ENCODE assay signal across 9 mouse cellular contexts in the genomic region with DNA sequence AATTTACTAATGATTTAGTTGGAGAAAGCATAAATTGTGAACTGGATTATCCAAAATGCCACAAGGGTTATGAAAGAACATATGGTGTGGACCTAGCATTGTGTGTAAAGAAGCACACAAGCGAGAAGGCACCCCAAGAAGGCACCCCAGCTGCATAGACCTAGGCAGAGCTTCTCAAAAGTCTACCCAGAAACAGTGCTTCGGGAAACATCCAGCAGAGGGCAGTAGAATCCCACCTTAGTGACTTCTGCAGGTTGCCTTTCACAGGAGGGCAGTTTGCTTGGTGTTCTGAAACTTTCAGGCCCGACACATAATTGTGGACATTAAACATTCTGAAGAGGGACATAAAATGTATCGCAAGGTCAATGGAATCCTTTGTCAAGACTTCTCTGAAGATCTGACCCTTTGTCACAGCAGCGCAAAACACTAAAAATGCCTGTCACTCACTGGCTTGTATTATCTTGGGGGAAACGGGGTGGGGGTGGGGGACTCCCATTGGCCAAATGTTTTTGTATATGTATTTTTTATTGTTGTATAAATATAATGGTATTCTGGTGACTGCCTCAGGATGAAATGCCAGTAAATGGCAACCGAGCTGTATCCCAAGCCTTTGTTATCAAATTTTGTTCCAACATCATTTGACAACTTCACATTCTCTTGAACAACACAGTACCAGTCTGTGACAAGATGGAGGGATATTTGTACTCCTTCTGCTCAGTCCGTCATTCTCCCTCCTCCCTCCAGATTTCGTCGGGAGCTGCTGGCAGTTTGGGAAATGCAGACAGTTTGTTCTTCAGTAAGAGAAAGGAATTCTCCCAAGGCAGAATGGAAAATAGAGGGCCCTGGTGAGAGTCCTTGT.
A peak's percentile ranks its signal among the peaks of the same experiment; 100 is the strongest.
DNase-seq lines count a peak whose midpoint lies in the region; ATAC-seq and TF ChIP-seq lines count a peak whose summit lies in the region.
"Had no signal": no experiment of that assay in that cellular context is flagged by ENCODE, and none has a peak within 500 bp of the region (broad histone marks: within the 10 kb centered on the region; RNA-seq: fewer than 3 reads in every experiment).

No protein-coding gene starts in this region.

- no peak overlapping the region for H3K4me3 ChIP-seq in ES-E14 (ENCODE audit: insufficient read depth in 1 of 2, low read depth in 1 of 2, low read length in 2 of 2, poor library complexity in 1 of 2, severe bottlenecking in 1 of 2)
- H3K4me3 ChIP-seq in lung, embryonic 14.5 days (ENCODE audit: low read depth, low read length): no peak overlapping the region
- H3K4me3 ChIP-seq: heart, embryonic 15.5 days had no signal

- no peak overlapping the region for H3K4me2 ChIP-seq in lung, embryonic 14.5 days
- H3K4me2 ChIP-seq: heart, embryonic 15.5 days had no signal

- no peak overlapping the region for H3K9ac ChIP-seq in ES-E14 (ENCODE audit: insufficient read depth, low read depth, low read length, poor library complexity, severe bottlenecking)
- H3K9ac ChIP-seq in lung, embryonic 14.5 days: no peak overlapping the region
- H3K9ac ChIP-seq: heart, embryonic 15.5 days had no signal

- ATAC-seq in lung, embryonic 14.5 days (ENCODE audit: insufficient read depth): peak; percentile 75

- peak; percentile 90 for TF ChIP-seq CTCF in lung, embryonic 14.5 days (IDR thresholded peaks at IDR 0.05; ENCODE audit: low read depth)

- DNase-seq in ES-E14 (ENCODE audit: low read depth, low spot score): peak; percentile 71
- peak; percentile 52 for DNase-seq in adrenal gland, postnatal 25 days
- peak; percentile 79 for DNase-seq in embryo, embryonic 9.5 days (ENCODE audit: extremely low spot score)
- DNase-seq in heart, postnatal 4 days: peak; percentile 83
- DNase-seq in layer of hippocampus, adult 18-20 months (ENCODE audit: low spot score in 2 of 2): peak; percentile 71 to 90
- peak; percentile 92 for DNase-seq in lung, embryonic 14.5 days
- DNase-seq in right cerebral cortex, adult 18-20 months: peak; percentile 78
- no peak for DNase-seq in spleen, postnatal 14 days (ENCODE audit: low spot score in 2 of 2)

- in situ Hi-C loops in ES-E14 (cut with MboI; ENCODE audit: low sequenced_read_pairs in 2 of 2, unreplicated experiment in 2 of 2): no loop called here

- no peaks in the 10 kb centered on the region for H3K4me1 ChIP-seq in ES-E14 (ENCODE audit: control insufficient read depth in 2 of 2, insufficient read depth in 2 of 2, low read length in 2 of 2, poor library complexity in 1 of 2)
- H3K4me1 ChIP-seq in lung, embryonic 14.5 days (ENCODE audit: insufficient read depth): no peaks in the 10 kb centered on the region
- H3K4me1 ChIP-seq: heart, embryonic 15.5 days had no signal

- no peaks in the 10 kb centered on the region for H3K36me3 ChIP-seq in ES-E14 (ENCODE audit: control insufficient read depth, insufficient read depth, low read length, poor library complexity, severe bottlenecking)
- no peaks in the 10 kb centered on the region for H3K36me3 ChIP-seq in lung, embryonic 14.5 days (ENCODE audit: insufficient read depth)
- H3K36me3 ChIP-seq: heart, embryonic 15.5 days had no signal

- H3K27ac ChIP-seq in ES-E14 (ENCODE audit: insufficient read depth, low read depth, low read length, poor library complexity, severe bottlenecking): no peak overlapping the region
- H3K27ac ChIP-seq in lung, embryonic 14.5 days (ENCODE audit: low read depth): no peak overlapping the region
- H3K27ac ChIP-seq: heart, embryonic 15.5 days had no signal

- 32% methylated on average over 10 of the region's 10 CpGs for WGBS in lung, embryonic 14.5 days

- no peaks in the 10 kb centered on the region for H3K9me3 ChIP-seq in ES-E14 (ENCODE audit: control insufficient read depth, insufficient read depth, low read depth, low read length)
- H3K9me3 ChIP-seq in lung, embryonic 14.5 days (ENCODE audit: low read depth, low read length): no peaks in the 10 kb centered on the region
- H3K9me3 ChIP-seq: heart, embryonic 15.5 days had no signal

- H3K27me3 ChIP-seq in lung, embryonic 14.5 days (ENCODE audit: insufficient read depth, low read length): no peaks in the 10 kb centered on the region
- H3K27me3 ChIP-seq: heart, embryonic 15.5 days had no signal

TF ChIP-seq in ES-E14, 5 proteins besides CTCF, POLR2A, EP300 and RAD21:
- peak; percentile 96 for TF ChIP-seq ZC3H11A (IDR thresholded peaks at IDR 0.05; ENCODE audit: borderline replicate concordance, low read depth, low read length)
- no peak for TF ChIP-seq ZNF384 (IDR thresholded peaks at IDR 0.05; ENCODE audit: low read depth, low read length)

Comparison
In these comparisons a context has a peak if more than half of its experiments do, and no peak if none do; other contexts are left out.
1. DNase-seq: peak in ES-E14 (single experiment), adrenal gland, postnatal 25 days (single experiment), embryo, embryonic 9.5 days (single experiment), heart, postnatal 4 days (single experiment), layer of hippocampus, adult 18-20 months (2 of 2), lung, embryonic 14.5 days (single experiment) and right cerebral cortex, adult 18-20 months (single experiment); none in spleen, postnatal 14 days (0 of 2).